Mouse (Mus musculus): ENCODE data around the gene Ankrd53. TPM values are rescaled to one million over a fixed set of nuclear protein-coding genes. Genes with fewer than 3 reads are reported as not detected.

Gene Ankrd53
- polyA plus RNA-seq, 1 experiment from 2014 or later, result not detected

GRCm38 (mm10) chr6:83796686-83797085, 34.2 kb downstream of the Ankrd53 start:
- H3K4me3 ChIP-seq (ENCODE audit: low read depth, low read length), result no peak overlapping the region
- DNase-seq (ENCODE audit: low spot score, missing footprints), result no peak
- H3K27ac ChIP-seq (ENCODE audit: low read depth, low read length), result no peak overlapping the region
- no peak overlapping the region for H3K9ac ChIP-seq (ENCODE audit: low read length)
- H3K36me3 ChIP-seq (ENCODE audit: control insufficient read depth, insufficient read depth, low read length), result no peaks in the 10 kb centered on the region
- H3K4me1 ChIP-seq (ENCODE audit: control insufficient read depth, insufficient read depth, low read length), result peaks cover 3% of the 10 kb centered on the region; the same call in 1 of the 2 replicates
- no peaks in the 10 kb centered on the region for H3K27me3 ChIP-seq (ENCODE audit: control insufficient read depth, insufficient read depth, low read length)
- WGBS, result 61% methylated on average over 3 of the region's 3 CpGs
- ATAC-seq (ENCODE audit: low FRiP score), result no peak
- no peaks in the 10 kb centered on the region for H3K9me3 ChIP-seq (ENCODE audit: control insufficient read depth, low read length)
- H3K4me2 ChIP-seq, result no peak overlapping the region

- H3K9me3 ChIP-seq (ENCODE audit: control insufficient read depth, low read length), result no peaks in the 10 kb centered on the region
- DNase-seq (ENCODE audit: low spot score, missing footprints), result no peak
- no peak overlapping the region for H3K9ac ChIP-seq (ENCODE audit: low read length)
- H3K27me3 ChIP-seq (ENCODE audit: control insufficient read depth, insufficient read depth, low read length), result no peaks in the 10 kb centered on the region
- H3K4me3 ChIP-seq (ENCODE audit: low read depth, low read length), result no peak overlapping the region
- H3K4me1 ChIP-seq (ENCODE audit: control insufficient read depth, insufficient read depth, low read length), result no peaks in the 10 kb centered on the region
- 92% methylated on average over 5 of the region's 5 CpGs for WGBS
- no peak overlapping the region for H3K4me2 ChIP-seq
- peaks cover 10% of the 10 kb centered on the region; the same call in 1 of the 2 replicates for H3K36me3 ChIP-seq (ENCODE audit: control insufficient read depth, insufficient read depth, low read length)
- no peak overlapping the region for H3K27ac ChIP-seq (ENCODE audit: low read depth, low read length)
- no peak for ATAC-seq (ENCODE audit: low FRiP score)
Measured at GRCm38 (mm10) chr6:83802033-83802432, 39.6 kb downstream of the Ankrd53 start.

DNA sequence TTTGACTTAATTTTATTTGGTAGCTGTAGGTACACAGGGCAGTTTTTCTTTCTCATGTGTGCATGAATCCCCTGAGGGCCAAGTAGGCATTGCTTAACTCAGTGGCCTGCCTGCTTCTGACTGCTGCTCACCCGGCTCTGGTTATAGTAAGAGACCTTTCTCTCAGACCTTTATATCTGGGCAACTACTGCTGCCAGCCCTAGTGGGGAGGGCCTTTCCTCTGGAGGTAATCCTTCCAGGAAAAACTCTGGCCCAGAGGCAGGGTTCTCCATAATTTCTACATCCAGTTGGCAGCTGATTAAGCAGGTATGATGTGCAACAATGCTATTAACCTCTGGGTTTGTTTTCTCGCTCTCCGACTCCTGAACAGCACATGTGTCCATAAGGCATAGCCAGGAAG, 40.4 kb downstream of the Ankrd53 start:
- H3K9me3 ChIP-seq (ENCODE audit: control insufficient read depth, low read length), result no peaks in the 10 kb centered on the region
- no peak for DNase-seq (ENCODE audit: low spot score, missing footprints)
- no peaks in the 10 kb centered on the region for H3K4me1 ChIP-seq (ENCODE audit: control insufficient read depth, insufficient read depth, low read length)
- no peak overlapping the region for H3K4me3 ChIP-seq (ENCODE audit: low read depth, low read length)
- H3K27ac ChIP-seq (ENCODE audit: low read depth, low read length), result no peak overlapping the region
- no peak for ATAC-seq (ENCODE audit: low FRiP score)
- no peaks in the 10 kb centered on the region for H3K27me3 ChIP-seq (ENCODE audit: control insufficient read depth, insufficient read depth, low read length)
- no peak overlapping the region for H3K9ac ChIP-seq (ENCODE audit: low read length)
- WGBS, result 89% methylated on average over 3 of the region's 3 CpGs
- peaks cover 10% of the 10 kb centered on the region; the same call in 1 of the 2 replicates for H3K36me3 ChIP-seq (ENCODE audit: control insufficient read depth, insufficient read depth, low read length)
- H3K4me2 ChIP-seq, result no peak overlapping the region

GRCm38 (mm10) chr6:83815801-83816200, 53.4 kb downstream of the Ankrd53 start:
- 94% methylated on average over 3 of the region's 3 CpGs for WGBS
- Histone ChIP-seq H3K27me3 (ENCODE audit: control insufficient read depth, insufficient read depth, low read length) (no peaks in the 10 kb centered on the region), H3K9ac (ENCODE audit: low read length) (no peak overlapping the region), H3K4me3 (ENCODE audit: low read depth, low read length) (no peak overlapping the region), H3K36me3 (ENCODE audit: control insufficient read depth, insufficient read depth, low read length) (peaks cover 4% of the 10 kb centered on the region), H3K4me1 (ENCODE audit: control insufficient read depth, insufficient read depth, low read length) (no peaks in the 10 kb centered on the region), H3K9me3 (ENCODE audit: control insufficient read depth, low read length) (no peaks in the 10 kb centered on the region), H3K4me2 (no peak overlapping the region), H3K27ac (ENCODE audit: low read depth, low read length) (no peak overlapping the region)
- DNase-seq (ENCODE audit: low spot score, missing footprints), result no peak
- ATAC-seq (ENCODE audit: low FRiP score), result no peak

Other genes with a start within 250 kb of the Ankrd53 start
- gene Actg2, start 226.4 kb upstream of the Ankrd53 start, polyA plus RNA-seq (2014; fragmentation: Nextera tagmentation; extraction: Ambion mirVana), result 2.6 and 3.2 TPM in 2 replicates
- 28.3 and 30.3 TPM in 2 replicates for gene Stambp, start 189.9 kb upstream of the Ankrd53 start, polyA plus RNA-seq (2014; fragmentation: Nextera tagmentation; extraction: Ambion mirVana)
- not detected in 2 replicates for gene Clec4f, start 106.5 kb upstream of the Ankrd53 start, polyA plus RNA-seq (2014; fragmentation: Nextera tagmentation; extraction: Ambion mirVana)
- not detected in 2 replicates for gene Cd207, start 84.8 kb upstream of the Ankrd53 start, polyA plus RNA-seq (2014; fragmentation: Nextera tagmentation; extraction: Ambion mirVana)
- gene Vax2, start 51.4 kb upstream of the Ankrd53 start, polyA plus RNA-seq (2014; fragmentation: Nextera tagmentation; extraction: Ambion mirVana), result 0.25 and 0.26 TPM in 2 replicates
- not detected in 2 replicates for gene Atp6v1b1, start 19.7 kb upstream of the Ankrd53 start, polyA plus RNA-seq (2014; fragmentation: Nextera tagmentation; extraction: Ambion mirVana)
- 49.0 and 56.9 TPM in 2 replicates for gene Tex261, start 13.2 kb downstream of the Ankrd53 start, polyA plus RNA-seq (2014; fragmentation: Nextera tagmentation; extraction: Ambion mirVana)
- gene Nagk, start 32.3 kb downstream of the Ankrd53 start, polyA plus RNA-seq (2014; fragmentation: Nextera tagmentation; extraction: Ambion mirVana), result 31.8 and 36.1 TPM in 2 replicates
- gene Paip2b, start 69.1 kb downstream of the Ankrd53 start, polyA plus RNA-seq (2014; fragmentation: Nextera tagmentation; extraction: Ambion mirVana), result 19.7 and 23.9 TPM in 2 replicates
- gene Zfp638, start 104.5 kb downstream of the Ankrd53 start, polyA plus RNA-seq (2014; fragmentation: Nextera tagmentation; extraction: Ambion mirVana), result 102 and 120 TPM in 2 replicates
- gene Dysf, start 245.9 kb downstream of the Ankrd53 start, polyA plus RNA-seq (2014; fragmentation: Nextera tagmentation; extraction: Ambion mirVana), result 2.0 and 2.4 TPM in 2 replicates

Measured in midbrain, embryonic 11.5 days (tissue).